Mouse (Mus musculus) thymus, postnatal 0 days (tissue): ENCODE results near the gene Ccdc121. TPM values are rescaled to one million over a fixed set of nuclear protein-coding genes. Genes with fewer than 3 reads are reported as not detected.

Experiments
- DNase-seq: peaks from one replicate; pipeline ENCODE4 v3.0.0-alpha.2; 2015; ENCODE audit warnings: low spot score
- polyA plus RNA-seq: library from polyadenylated mRNA; unstranded; fragments of >200 nt; fragmentation: Nextera tagmentation; extraction: Ambion mirVana; gene quantifications from 2 replicates; pipeline ENCODE4 v1.2.1, GENCODE M21; 2015

The Ccdc121 gene
- polyA plus RNA-seq: 0.09 and 0.18 TPM in 2 replicates

- DNase-seq: no peak
These were observed at the start of gene Ccdc121 for GRCm38 (mm10) chr1:181511307-181511706. Ccdc121 (minus strand) TSS chr1:181511451.

GRCm38 (mm10) chr1:181560325-181560724 is 49.1 kb upstream of the Ccdc121 start:
- no peak for DNase-seq

GRCm38 (mm10) chr1:181559655-181560054 is 48.4 kb upstream of the Ccdc121 start:
- no peak for DNase-seq

GRCm38 (mm10) chr1:181555475-181555874 is 44.2 kb upstream of the Ccdc121 start:
- no peak for DNase-seq

- DNase-seq: no peak
These were observed 41.5 kb upstream of the Ccdc121 start for GRCm38 (mm10) chr1:181552533-181553410.

- DNase-seq: no peak
These were observed 39.6 kb upstream of the Ccdc121 start for GRCm38 (mm10) chr1:181550826-181551225.

- DNase-seq: no peak
These were observed 38.7 kb upstream of the Ccdc121 start for GRCm38 (mm10) chr1:181549987-181550386.

- DNase-seq: peak; percentile 74
These were observed 34.0 kb upstream of the Ccdc121 start for GRCm38 (mm10) chr1:181545044-181545772.

GRCm38 (mm10) chr1:181543711-181544383 is 32.6 kb upstream of the Ccdc121 start:
- DNase-seq: no peak

- no peak for DNase-seq
These were observed 28.9 kb upstream of the Ccdc121 start for GRCm38 (mm10) chr1:181539846-181540769.

- DNase-seq: no peak
These were observed 26.6 kb upstream of the Ccdc121 start for GRCm38 (mm10) chr1:181537627-181538525.

- no peak for DNase-seq
These were observed 24.1 kb upstream of the Ccdc121 start for GRCm38 (mm10) chr1:181535165-181535873.

- no peak for DNase-seq
These were observed 18.1 kb upstream of the Ccdc121 start for GRCm38 (mm10) chr1:181529368-181529767.

- no peak for DNase-seq
These were observed 14.7 kb upstream of the Ccdc121 start for GRCm38 (mm10) chr1:181525996-181526395.

- DNase-seq: no peak
These were observed 12.6 kb upstream of the Ccdc121 start for GRCm38 (mm10) chr1:181523831-181524230.

GRCm38 (mm10) chr1:181521401-181522091 is 10.3 kb upstream of the Ccdc121 start:
- DNase-seq: no peak

GRCm38 (mm10) chr1:181519137-181519536 is 7.9 kb upstream of the Ccdc121 start:
- DNase-seq: no peak

GRCm38 (mm10) chr1:181518046-181518445 is 6.8 kb upstream of the Ccdc121 start:
- no peak for DNase-seq
